Mouse (Mus musculus) MEL (cell line): ENCODE measurements around the gene Cdh22. TPM values are rescaled to one million over a fixed set of nuclear protein-coding genes. Genes with fewer than 3 reads are reported as not detected.

Experiments used
- DNase-seq: peaks from one replicate; pipeline ENCODE4 v3.0.0; 2011; ENCODE audit warnings: low read depth, low spot score
- H3K27ac ChIP-seq: 2 replicates; pipeline ENCODE4 v1.5.1; 2012; ENCODE audit warnings: low read depth, mild to moderate bottlenecking, control low read depth, low read length, moderate library complexity; ENCODE audit not compliant: control insufficient read depth
- H3K27me3 ChIP-seq, 2 experiments: fragments of 150-350 bp in 1 of 2; sonication (generic) in 1 of 2; 2 replicates each; pipeline ENCODE4 v1.6.1; 2012; ENCODE audit warnings: low read length in 2 of 2, mild to moderate bottlenecking in 2 of 2, improper control_type of control experiment in 1 of 2, moderate library complexity in 1 of 2; ENCODE audit not compliant: insufficient read depth in 2 of 2, control insufficient read depth in 1 of 2
- H3K36me3 ChIP-seq, 2 experiments: 2 replicates each; pipeline ENCODE4 v1.6.1; 2012 to 2014; ENCODE audit warnings: low read length in 2 of 2, improper control_type of control experiment in 1 of 2, inconsistent platforms in 1 of 2, mild to moderate bottlenecking in 1 of 2; ENCODE audit not compliant: insufficient read depth in 2 of 2, control insufficient read depth in 1 of 2
- H3K4me1 ChIP-seq, 2 experiments: fragments of 150-350 bp in 1 of 2; sonication (generic) in 1 of 2; 2 replicates each; pipeline ENCODE4 v1.6.1; 2012; ENCODE audit warnings: low read length in 2 of 2, improper control_type of control experiment in 1 of 2, mild to moderate bottlenecking in 1 of 2; ENCODE audit not compliant: insufficient read depth in 2 of 2, control insufficient read depth in 1 of 2
- H3K4me3 ChIP-seq, 2 experiments: fragments of 150-350 bp in 1 of 2; sonication (generic) in 1 of 2; 2 replicates each; pipeline ENCODE4 v1.5.1; 2012; ENCODE audit warnings: low read depth in 2 of 2, low read length in 2 of 2, mild to moderate bottlenecking in 2 of 2, moderate library complexity in 2 of 2, control low read depth in 1 of 2, improper control_type of control experiment in 1 of 2; ENCODE audit not compliant: control insufficient read depth in 1 of 2, insufficient read depth in 1 of 2
- H3K79me2 ChIP-seq: 2 replicates; pipeline ENCODE4 v1.6.1; 2012; ENCODE audit warnings: mild to moderate bottlenecking, low read length, moderate library complexity; ENCODE audit not compliant: control insufficient read depth, poor library complexity, insufficient read depth
- H3K9ac ChIP-seq: 2 replicates; pipeline ENCODE4 v1.6.1; 2012; ENCODE audit warnings: low read depth, mild to moderate bottlenecking, control low read depth, low read length, moderate library complexity; ENCODE audit not compliant: control insufficient read depth, poor library complexity, severe bottlenecking
- H3K9me3 ChIP-seq: fragments of 150-350 bp; sonication (generic); replicated peaks from 2 replicates; pipeline ENCODE4 v1.6.1; 2012; ENCODE audit warnings: mild to moderate bottlenecking, low read length, improper control_type of control experiment, moderate library complexity; ENCODE audit not compliant: insufficient read depth
- BHLHE40 ChIP-seq: IDR thresholded peaks from 2 replicates; pipeline ENCODE4 v1.6.1; 2012; ENCODE audit warnings: low read depth, mild to moderate bottlenecking, inconsistent platforms, low read length, improper control_type of control experiment, borderline replicate concordance
- CHD2 ChIP-seq: IDR thresholded peaks from 2 replicates; pipeline ENCODE4 v1.6.1; 2011; ENCODE audit warnings: low read length, improper control_type of control experiment
- EP300 ChIP-seq, 2 experiments: IDR thresholded peaks; 2 replicates each; pipeline ENCODE4 v1.6.1; 2011; ENCODE audit warnings: improper control_type of control experiment in 2 of 2, low read length in 2 of 2, low read depth in 1 of 2, mild to moderate bottlenecking in 1 of 2
- ETS1 ChIP-seq: IDR thresholded peaks from 2 replicates; pipeline ENCODE4 v1.6.1; 2012; ENCODE audit warnings: low read depth, mild to moderate bottlenecking, inconsistent platforms, low read length, improper control_type of control experiment, moderate library complexity
- GATA1 ChIP-seq: IDR thresholded peaks from 2 replicates; pipeline ENCODE4 v1.6.1; 2011; ENCODE audit warnings: low read depth, low read length, improper control_type of control experiment
- HCFC1 ChIP-seq: IDR thresholded peaks from 2 replicates; pipeline ENCODE4 v1.6.1; 2012; ENCODE audit warnings: low read depth, mild to moderate bottlenecking, inconsistent platforms, low read length, improper control_type of control experiment, moderate library complexity
- JUND ChIP-seq: IDR thresholded peaks from 2 replicates; pipeline ENCODE4 v1.6.1; 2011; ENCODE audit warnings: low read depth, mild to moderate bottlenecking, improper control_type of control experiment, low read length
- MAZ ChIP-seq: IDR thresholded peaks from 2 replicates; pipeline ENCODE4 v1.6.1; 2012; ENCODE audit warnings: low read depth, mild to moderate bottlenecking, inconsistent platforms, low read length, improper control_type of control experiment
- NELFE ChIP-seq: IDR thresholded peaks from 2 replicates; pipeline ENCODE4 v1.6.1; 2011; ENCODE audit warnings: low read depth, low read length, improper control_type of control experiment
- NRF1 ChIP-seq: IDR thresholded peaks from 2 replicates; pipeline ENCODE4 v1.6.1; 2014; ENCODE audit warnings: low read depth, mild to moderate bottlenecking, inconsistent platforms, low read length, improper control_type of control experiment, moderate library complexity; ENCODE audit not compliant: poor library complexity, insufficient read depth, severe bottlenecking
- RCOR1 ChIP-seq: IDR thresholded peaks from 2 replicates; pipeline ENCODE4 v1.6.1; 2012; ENCODE audit warnings: low read depth, mild to moderate bottlenecking, inconsistent platforms, low read length, improper control_type of control experiment
- SIN3A ChIP-seq: IDR thresholded peaks from 2 replicates; pipeline ENCODE4 v1.6.1; 2012; ENCODE audit warnings: low read length, improper control_type of control experiment, inconsistent platforms
- TAL1 ChIP-seq: IDR thresholded peaks from 2 replicates; pipeline ENCODE4 v1.6.1; 2012; ENCODE audit warnings: mild to moderate bottlenecking, inconsistent platforms, low read length, moderate library complexity, mixed read lengths
- TCF12 ChIP-seq: IDR thresholded peaks from 2 replicates; pipeline ENCODE4 v1.6.1; 2014; ENCODE audit warnings: low read depth, mild to moderate bottlenecking, inconsistent platforms, low read length, improper control_type of control experiment, moderate library complexity
- USF1 ChIP-seq: IDR thresholded peaks from 2 replicates; pipeline ENCODE4 v1.6.1; 2014; ENCODE audit warnings: low read depth, mild to moderate bottlenecking, inconsistent platforms, low read length, improper control_type of control experiment, moderate library complexity
- USF2 ChIP-seq, 2 experiments: IDR thresholded peaks; 2 replicates each; pipeline ENCODE4 v1.6.1; 2011 to 2012; ENCODE audit warnings: improper control_type of control experiment in 2 of 2, low read length in 2 of 2, borderline replicate concordance in 1 of 2, inconsistent platforms in 1 of 2, low read depth in 1 of 2, mild to moderate bottlenecking in 1 of 2; ENCODE audit not compliant: insufficient read depth in 1 of 2
- ZKSCAN1 ChIP-seq: IDR thresholded peaks from 2 replicates; pipeline ENCODE4 v1.6.1; 2012; ENCODE audit warnings: low read depth, mild to moderate bottlenecking, inconsistent platforms, low read length, improper control_type of control experiment, moderate library complexity
- ZMIZ1 ChIP-seq: IDR thresholded peaks from 2 replicates; pipeline ENCODE4 v1.6.1; 2012; ENCODE audit warnings: low read depth, mild to moderate bottlenecking, inconsistent platforms, low read length, improper control_type of control experiment, moderate library complexity
- ZNF384 ChIP-seq: IDR thresholded peaks from 2 replicates; pipeline ENCODE4 v1.6.1; 2012; ENCODE audit warnings: low read depth, mild to moderate bottlenecking, inconsistent platforms, low read length, improper control_type of control experiment
- polyA plus RNA-seq, 2 experiments: library from polyadenylated mRNA; stranded (reverse) in 1 of 2; unstranded in 1 of 2; fragments of >175 nt in 1 of 2; fragments of >200 nt in 1 of 2; gene quantifications; 2 replicates each; pipeline versions ENCODE4 v1.2.1 to v1.2.4; 2012; ENCODE audit warnings: low replicate concordance in 2 of 2, low read depth in 1 of 2; ENCODE audit not compliant: insufficient read length in 2 of 2, insufficient read depth in 1 of 2, missing spikeins in 1 of 2
- total RNA-seq: library from RNA; depleted of rRNA; stranded (reverse); fragments of 300-350 nt; gene quantifications from 2 replicates; pipeline ENCODE4 v1.2.3, GENCODE M21; 2012

The Cdh22 gene
- total and polyA plus RNA-seq, 3 experiments: not detected

DNA sequence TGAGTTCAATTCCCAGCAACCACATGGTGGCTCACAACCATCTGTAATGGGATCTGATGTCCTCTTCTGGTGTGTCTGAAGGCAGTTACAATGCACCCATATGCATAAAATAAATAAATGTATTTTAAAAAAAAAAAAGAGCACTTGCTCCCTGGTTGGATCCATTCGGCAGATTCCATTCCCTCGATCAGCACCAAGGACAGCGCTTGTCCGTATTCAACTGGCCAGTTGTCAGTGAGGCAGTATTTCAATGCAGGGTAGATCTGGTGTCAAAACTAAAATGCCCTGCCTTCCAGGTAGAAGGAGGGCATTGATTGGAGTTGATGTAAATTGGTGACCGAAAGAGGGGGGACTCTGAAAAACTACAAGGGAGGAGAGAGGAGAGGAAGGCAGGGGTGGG lies 74.2 kb downstream of the Cdh22 start:
- no peaks in the 10 kb centered on the region for H3K9me3 ChIP-seq
- no peaks in the 10 kb centered on the region for H3K27me3 ChIP-seq
- no peak overlapping the region for H3K4me3 ChIP-seq
- no peak overlapping the region for H3K27ac ChIP-seq
- H3K4me1 ChIP-seq: no peaks in the 10 kb centered on the region
- TF ChIP-seq NRF1 (no peak), ZNF384 (no peak), EP300 (IDR thresholded peaks at IDR 0.05; ENCODE audit: low read depth in 1 of 2, low read length in 2 of 2) (no peak), USF2 (IDR thresholded peaks at IDR 0.05; ENCODE audit: borderline replicate concordance in 1 of 2, insufficient read depth in 1 of 2, low read depth in 1 of 2, low read length in 2 of 2) (no peak), USF1 (no peak), JUND (no peak), TAL1 (no peak), BHLHE40 (no peak), GATA1 (no peak)
- H3K36me3 ChIP-seq: no peaks in the 10 kb centered on the region
- no peak overlapping the region for H3K9ac ChIP-seq
- H3K79me2 ChIP-seq: no peaks in the 10 kb centered on the region
- peak; percentile 32 for DNase-seq

DNA sequence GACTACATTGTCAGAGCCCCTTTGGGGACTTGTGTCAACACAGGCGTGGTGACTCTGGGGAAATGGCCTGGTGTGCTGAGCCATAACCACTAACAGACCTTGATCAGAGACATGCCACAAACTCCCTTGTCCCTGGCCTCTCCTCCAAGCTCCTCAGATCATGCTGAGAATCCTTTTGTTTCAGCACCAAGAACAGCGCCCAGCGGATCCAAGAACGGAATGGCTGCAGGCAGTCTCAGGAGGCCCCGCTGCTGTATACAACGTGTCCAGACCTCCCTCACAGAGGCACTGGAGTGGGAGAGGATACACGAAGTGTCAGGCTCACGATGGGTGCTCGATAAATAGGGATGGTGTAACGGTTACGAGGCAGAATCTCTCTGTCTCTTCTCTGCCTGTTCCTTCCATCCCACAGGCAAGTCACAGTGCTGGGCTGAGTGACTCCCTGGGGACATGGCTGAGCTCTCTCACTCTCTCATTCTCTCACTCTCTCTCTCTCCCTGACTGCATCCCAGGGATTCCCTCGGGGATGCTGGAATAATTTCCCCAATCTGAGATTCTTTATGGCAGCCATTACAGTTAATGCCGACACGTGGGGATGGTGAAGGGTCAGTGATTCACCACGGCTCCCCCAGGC lies 75.5 kb downstream of the Cdh22 start:
- no peak overlapping the region for H3K4me3 ChIP-seq
- no peaks in the 10 kb centered on the region for H3K79me2 ChIP-seq
- no peaks in the 10 kb centered on the region for H3K9me3 ChIP-seq
- no peaks in the 10 kb centered on the region for H3K4me1 ChIP-seq
- no peak for TF ChIP-seq CHD2
- no peak for TF ChIP-seq ZMIZ1
- TF ChIP-seq NRF1: no peak
- no peak for TF ChIP-seq RCOR1
- TF ChIP-seq ZKSCAN1: no peak
- TF ChIP-seq TCF12: no peak
- no peak for TF ChIP-seq MAZ
- TF ChIP-seq ETS1: no peak
- no peak for TF ChIP-seq HCFC1
- no peak for TF ChIP-seq NELFE
- no peak for TF ChIP-seq SIN3A
- TF ChIP-seq, all 39 proteins: peak for 0
- no peaks in the 10 kb centered on the region for H3K27me3 ChIP-seq
- no peak overlapping the region for H3K27ac ChIP-seq
- DNase-seq: peak; percentile 23
- no peaks in the 10 kb centered on the region for H3K36me3 ChIP-seq
- no peak overlapping the region for H3K9ac ChIP-seq
